ENCODE assay signal across 8 mouse cellular contexts in the genomic region with DNA sequence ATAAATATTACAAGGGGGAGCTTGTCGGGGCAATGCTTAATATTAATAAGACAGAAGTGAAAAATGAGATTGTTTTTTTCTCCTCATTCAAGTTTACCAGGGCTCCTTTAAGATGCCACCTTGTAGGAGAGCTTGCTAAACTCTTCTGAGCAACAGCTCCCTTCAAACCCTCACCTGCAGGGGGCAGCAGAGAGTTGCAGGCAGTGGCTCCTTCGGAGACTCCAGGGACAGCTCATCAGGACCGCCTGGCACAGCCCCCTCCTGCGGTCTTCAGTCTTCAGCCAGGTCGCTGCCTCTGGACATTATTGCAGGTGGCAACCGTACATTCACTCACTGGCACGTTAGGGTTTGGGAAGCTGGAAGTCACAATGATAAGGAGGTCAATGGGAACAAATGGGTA. TPM values are rescaled to one million over a fixed set of nuclear protein-coding genes. Genes with fewer than 3 reads are reported as not detected.
DNase-seq lines count a peak whose midpoint lies in the region; ATAC-seq and TF ChIP-seq lines count a peak whose summit lies in the region.
"Had no signal": no experiment of that assay in that cellular context is flagged by ENCODE, and none has a peak within 500 bp of the region (broad histone marks: within the 10 kb centered on the region; RNA-seq: fewer than 3 reads in every experiment).

No protein-coding gene starts in this region.

- no peaks in the 10 kb centered on the region for H3K27me3 ChIP-seq in cerebellum, adult 2 months (ENCODE audit: control insufficient read depth, insufficient read depth, low read length)
- H3K27me3 ChIP-seq: limb, embryonic 15.5 days had no signal

- no peak for TF ChIP-seq POLR2A in cerebellum, adult 2 months (IDR thresholded peaks at IDR 0.05; ENCODE audit: borderline replicate concordance, insufficient read depth, low read length)

- H3K4me3 ChIP-seq in cerebellum, adult 2 months (replicated peaks; ENCODE audit: insufficient read depth, low read depth, low read length) = no peak overlapping the region
- H3K4me3 ChIP-seq: limb, embryonic 15.5 days had no signal

- DNase-seq in CD8-positive naive resting alpha-beta T cell, adult 2 months (ENCODE audit: low read depth in 2 of 2, low spot score in 2 of 2) = peak; percentile 61 to 66
- DNase-seq in MEL-GATA-1-ER (ENCODE audit: extremely low read depth, low read depth) = peak; percentile 45
- peak; percentile 61 to 76 for DNase-seq in cerebellum, adult 2 months
- DNase-seq in gastrocnemius, postnatal 14 days = peak; percentile 74
- DNase-seq in layer of hippocampus, postnatal 14 days (ENCODE audit: low spot score in 2 of 2) = peak; percentile 43 to 64
- peak; percentile 34 to 59 for DNase-seq in spleen, postnatal 14 days (ENCODE audit: low spot score in 2 of 2)

- no peaks in the 10 kb centered on the region for H3K4me1 ChIP-seq in cerebellum, adult 2 months (ENCODE audit: control insufficient read depth, insufficient read depth, low read length)

- ATAC-seq in megakaryocyte progenitor cell, adult 5-6 weeks (replicated peaks; ENCODE audit: poor library complexity) = peak; percentile 76

- intact Hi-C loops in gastrocnemius, postnatal 14 days (cut with DNase I; ENCODE audit: low total_unique reads) = no loop called here

- H3K27ac ChIP-seq in cerebellum, adult 2 months (ENCODE audit: insufficient read depth, low read length) = no peak overlapping the region
- H3K27ac ChIP-seq: limb, embryonic 15.5 days had no signal

- TF ChIP-seq CTCF in cerebellum, adult 2 months (IDR thresholded peaks at IDR 0.05; ENCODE audit: borderline replicate concordance, insufficient read depth, low read depth, low read length) = peak; percentile 71

- WGBS in cerebellum, adult 2 months = 24% methylated on average over 7 of the region's 7 CpGs

RNA-seq across cellular contexts. Expression of a gene that starts 18.9 kb away (rescaled TPM):
- polyA plus RNA-seq in cerebellum, adult 2 months (2012; rRNA removed) = 4.9 and 6.6 TPM in 2 replicates
- total RNA-seq in gastrocnemius, postnatal 14 days (2021) = 10 to 100 TPM; 17.9 to 19.7 TPM
- total RNA-seq in layer of hippocampus, postnatal 14 days (2021) = 1 to 10 TPM; 7.0 to 7.1 TPM
- 20.9 and 26.9 TPM in 2 replicates for total RNA-seq in megakaryocyte progenitor cell, adult 5-6 weeks (2015)
- total RNA-seq in megakaryocyte progenitor cell, adult 5-6 weeks (2017) = 46.0 and 55.8 TPM in 2 replicates
